Mouse (Mus musculus) midbrain, embryonic 16.5 days (tissue): ENCODE measurements around the gene A430005L14Rik. TPM values are rescaled to one million over a fixed set of nuclear protein-coding genes. Genes with fewer than 3 reads are reported as not detected.

ENCODE experiments used
- ATAC-seq: fragments of 200-750 bp; cut with Nextera tagmentation; 2 replicates; pipeline ENCODE4 v1.8.0; 2017; ENCODE audit warnings: moderate TSS enrichment
- H3K27ac ChIP-seq: fragments of 300-500 bp; sonication (generic); 2 replicates; pipeline ENCODE4 v1.5.1; 2014; ENCODE audit warnings: mild to moderate bottlenecking, low read length, mixed read lengths
- H3K27me3 ChIP-seq: fragments of 300-500 bp; sonication (generic); 2 replicates; pipeline ENCODE4 v1.6.1; 2014; ENCODE audit warnings: low read depth, low read length, mixed read lengths; ENCODE audit not compliant: control insufficient read depth, insufficient read depth
- H3K36me3 ChIP-seq: fragments of 300-500 bp; sonication (generic); 2 replicates; pipeline ENCODE4 v1.6.1; 2014; ENCODE audit warnings: mild to moderate bottlenecking, low read length, moderate library complexity, mixed read lengths; ENCODE audit not compliant: control insufficient read depth, insufficient read depth
- H3K4me1 ChIP-seq: fragments of 300-500 bp; sonication (generic); 2 replicates; pipeline ENCODE4 v1.6.1; 2014; ENCODE audit warnings: mild to moderate bottlenecking, low read length, mixed read lengths; ENCODE audit not compliant: control insufficient read depth, insufficient read depth
- H3K4me2 ChIP-seq: fragments of 300-500 bp; sonication (generic); 2 replicates; pipeline ENCODE4 v1.6.1; 2014; ENCODE audit warnings: mild to moderate bottlenecking, low read length, mixed read lengths
- H3K4me3 ChIP-seq: fragments of 300-500 bp; sonication (generic); 2 replicates; pipeline ENCODE4 v1.5.1; 2014; ENCODE audit warnings: low read depth, mild to moderate bottlenecking, low read length, moderate library complexity, mixed read lengths
- H3K9ac ChIP-seq: fragments of 300-500 bp; sonication (generic); 2 replicates; pipeline ENCODE4 v1.6.1; 2014; ENCODE audit warnings: low read depth, low read length, mixed read lengths
- H3K9me3 ChIP-seq: fragments of 300-500 bp; sonication (generic); replicated peaks from 2 replicates; pipeline ENCODE4 v1.6.1; 2014; ENCODE audit warnings: mild to moderate bottlenecking, low read length, mixed read lengths; ENCODE audit not compliant: control insufficient read depth, poor library complexity, severe bottlenecking
- WGBS: fragments of 180-500 bp; shearing (Covaris S2); extraction: QIAGEN DNeasy Blood & Tissue Kit; methylation state at CpG from one replicate; pipeline ENCODE4 v1.1.7; 2014; 5-methylcytosine and 5-hydroxymethylcytosine counted together
- polyA plus RNA-seq: library from polyadenylated mRNA; unstranded; fragments of >200 nt; fragmentation: Nextera tagmentation; extraction: Ambion mirVana; gene quantifications from 2 replicates; pipeline ENCODE4 v1.2.1, GENCODE M21; 2015

Gene A430005L14Rik
- polyA plus RNA-seq, 1 experiment from 2014 or later, result 55.5 TPM

DNA sequence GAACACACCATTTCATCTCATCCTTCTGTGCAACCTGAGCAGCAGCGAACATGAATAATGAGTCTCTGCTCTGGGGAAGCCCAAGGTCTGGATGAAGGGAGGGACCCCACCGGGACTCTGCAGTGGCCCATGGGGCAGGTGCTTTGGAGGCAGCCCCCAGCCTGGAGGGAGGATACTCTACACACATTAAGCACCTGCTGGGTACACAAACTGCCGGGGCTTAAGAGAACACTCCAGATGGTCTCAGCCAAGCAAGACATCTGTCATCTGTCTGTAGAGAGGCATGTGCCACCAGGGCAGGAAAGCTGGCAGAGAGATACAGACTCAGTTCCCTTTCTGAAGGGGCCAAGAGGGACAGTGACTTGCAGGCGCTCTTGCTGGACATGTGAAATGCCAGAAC, 27.1 kb upstream of the A430005L14Rik start:
- 57% methylated on average over 4 of the region's 4 CpGs for WGBS
- ATAC-seq, result no peak
- H3K27me3 ChIP-seq, result peaks cover 5% of the 10 kb centered on the region

DNA sequence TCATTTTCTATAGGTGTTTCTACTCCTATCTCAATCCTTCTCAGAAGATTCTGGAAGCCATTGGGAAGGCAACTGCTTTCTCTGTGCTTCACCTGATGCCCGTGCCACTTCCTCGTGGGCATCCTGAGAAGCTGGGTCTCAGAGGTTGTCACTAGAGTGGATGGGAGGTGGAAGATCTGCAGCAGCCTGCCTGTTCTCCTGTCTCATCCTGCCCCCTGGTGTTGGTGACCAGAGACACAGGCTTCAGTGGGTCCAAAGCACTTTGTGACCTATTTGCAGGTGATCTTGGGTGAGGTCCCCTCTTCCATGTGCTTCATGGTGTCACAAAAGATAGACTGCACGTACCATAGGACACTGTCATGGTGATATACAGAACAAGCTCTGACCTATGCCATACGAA, 13.8 kb upstream of the A430005L14Rik start:
- H3K4me2 ChIP-seq, result no peak overlapping the region
- peak; percentile 60; the same call in 1 of the 2 replicates for ATAC-seq
- H3K4me3 ChIP-seq, result no peak overlapping the region
- H3K9me3 ChIP-seq, result no peaks in the 10 kb centered on the region
- 48% methylated on average over 4 of the region's 4 CpGs for WGBS
- H3K36me3 ChIP-seq, result no peaks in the 10 kb centered on the region
- no peaks in the 10 kb centered on the region; the same call in 1 of the 2 replicates for H3K4me1 ChIP-seq
- H3K9ac ChIP-seq, result no peak overlapping the region
- H3K27me3 ChIP-seq, result peaks cover 23% of the 10 kb centered on the region
- H3K27ac ChIP-seq, result no peak overlapping the region

More for the DNA sequence above, 27.1 kb upstream of the A430005L14Rik start:
- peaks cover 3% of the 10 kb centered on the region; the same call in 1 of the 2 replicates for H3K4me1 ChIP-seq
- no peaks in the 10 kb centered on the region for H3K9me3 ChIP-seq
- no peak overlapping the region for H3K4me3 ChIP-seq
- no peaks in the 10 kb centered on the region for H3K36me3 ChIP-seq
- no peak overlapping the region for H3K9ac ChIP-seq
- H3K4me2 ChIP-seq, result no peak overlapping the region
- H3K27ac ChIP-seq, result no peak overlapping the region

DNA sequence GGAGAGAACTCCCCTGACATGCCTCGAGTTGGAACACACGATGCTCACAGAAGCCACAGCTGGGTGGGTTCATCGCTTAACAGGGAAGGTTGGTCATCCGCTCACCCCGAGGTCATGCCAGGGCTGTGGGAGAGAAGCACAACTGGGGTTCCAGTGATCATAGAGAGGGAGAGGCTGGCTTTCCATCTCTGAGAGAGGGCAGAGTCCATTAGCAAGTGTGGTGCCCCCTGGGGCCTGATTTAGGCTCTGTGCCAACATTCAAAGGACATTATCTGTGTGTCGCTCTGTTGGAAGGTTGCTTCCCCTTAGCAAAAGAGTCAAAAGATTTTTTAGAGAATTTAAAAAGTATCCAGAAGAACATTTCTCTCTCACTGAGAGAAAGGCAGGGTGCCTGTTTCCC, 12.8 kb upstream of the A430005L14Rik start:
- no peaks in the 10 kb centered on the region; the same call in 1 of the 2 replicates for H3K4me1 ChIP-seq
- WGBS, result 43% methylated on average over 6 of the region's 6 CpGs
- no peaks in the 10 kb centered on the region for H3K9me3 ChIP-seq
- H3K9ac ChIP-seq, result no peak overlapping the region
- no peak overlapping the region for H3K4me2 ChIP-seq
- no peak overlapping the region for H3K4me3 ChIP-seq
- peaks cover 27% of the 10 kb centered on the region for H3K27me3 ChIP-seq
- ATAC-seq, result no peak
- no peaks in the 10 kb centered on the region for H3K36me3 ChIP-seq
- H3K27ac ChIP-seq, result no peak overlapping the region

DNA sequence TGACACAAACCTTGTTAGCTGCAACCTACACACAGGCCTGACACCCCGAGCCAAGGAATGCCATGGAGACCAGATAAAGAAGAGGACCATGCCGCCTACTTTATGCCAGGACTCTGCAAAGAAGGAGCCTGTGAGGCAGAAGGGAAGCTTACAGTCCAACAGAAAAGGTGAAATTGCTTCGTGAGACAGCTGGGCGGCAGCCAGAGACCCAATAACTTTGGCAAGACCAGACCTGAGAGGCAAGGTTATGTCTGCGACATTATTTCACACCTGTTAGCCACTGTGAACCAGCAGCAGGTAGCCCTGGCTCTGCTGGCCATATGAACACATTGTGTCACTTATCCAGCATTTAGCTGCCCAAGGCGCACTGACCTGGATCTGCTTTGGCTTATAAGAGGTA, 11.3 kb upstream of the A430005L14Rik start:
- no peak overlapping the region for H3K4me2 ChIP-seq
- H3K36me3 ChIP-seq, result no peaks in the 10 kb centered on the region
- H3K27ac ChIP-seq, result no peak overlapping the region
- no peaks in the 10 kb centered on the region; the same call in 1 of the 2 replicates for H3K4me1 ChIP-seq
- no peak for ATAC-seq
- H3K9ac ChIP-seq, result no peak overlapping the region
- no peaks in the 10 kb centered on the region for H3K9me3 ChIP-seq
- no peak overlapping the region for H3K4me3 ChIP-seq
- 89% methylated on average over 6 of the region's 6 CpGs for WGBS
- H3K27me3 ChIP-seq, result peaks cover 21% of the 10 kb centered on the region

GRCm38 (mm10) chr4:153950372-153950771, 6.7 kb upstream of the A430005L14Rik start:
- peak overlapping the region; percentile 9; the same call in 1 of the 2 replicates for H3K4me2 ChIP-seq
- no peak overlapping the region for H3K9ac ChIP-seq
- peaks cover 20% of the 10 kb centered on the region for H3K27me3 ChIP-seq
- H3K9me3 ChIP-seq, result no peaks in the 10 kb centered on the region
- 62% methylated on average over 2 of the region's 2 CpGs for WGBS
- no peak overlapping the region for H3K4me3 ChIP-seq
- no peak for ATAC-seq
- H3K27ac ChIP-seq, result no peak overlapping the region
- H3K4me1 ChIP-seq, result no peaks in the 10 kb centered on the region
- no peaks in the 10 kb centered on the region for H3K36me3 ChIP-seq

- no peaks in the 10 kb centered on the region for H3K36me3 ChIP-seq
- no peak overlapping the region for H3K27ac ChIP-seq
- 56% methylated on average over 3 of the region's 3 CpGs for WGBS
- H3K4me1 ChIP-seq, result no peaks in the 10 kb centered on the region
- H3K9ac ChIP-seq, result no peak overlapping the region
- peaks cover 17% of the 10 kb centered on the region for H3K27me3 ChIP-seq
- no peak overlapping the region for H3K4me3 ChIP-seq
- peak overlapping the region; percentile 9; the same call in 1 of the 2 replicates for H3K4me2 ChIP-seq
- no peaks in the 10 kb centered on the region for H3K9me3 ChIP-seq
- no peak for ATAC-seq
These were observed 5.9 kb upstream of the A430005L14Rik start for GRCm38 (mm10) chr4:153951150-153951549.

GRCm38 (mm10) chr4:153951692-153952091, 5.3 kb upstream of the A430005L14Rik start:
- Histone ChIP-seq H3K9me3 (no peaks in the 10 kb centered on the region), H3K36me3 (no peaks in the 10 kb centered on the region), H3K4me2 (no peak overlapping the region), H3K4me1 (no peaks in the 10 kb centered on the region), H3K27ac (no peak overlapping the region), H3K27me3 (peaks cover 15% of the 10 kb centered on the region), H3K9ac (no peak overlapping the region), H3K4me3 (no peak overlapping the region)
- no peak for ATAC-seq
- WGBS, result 19% methylated on average over 5 of the region's 5 CpGs

DNA sequence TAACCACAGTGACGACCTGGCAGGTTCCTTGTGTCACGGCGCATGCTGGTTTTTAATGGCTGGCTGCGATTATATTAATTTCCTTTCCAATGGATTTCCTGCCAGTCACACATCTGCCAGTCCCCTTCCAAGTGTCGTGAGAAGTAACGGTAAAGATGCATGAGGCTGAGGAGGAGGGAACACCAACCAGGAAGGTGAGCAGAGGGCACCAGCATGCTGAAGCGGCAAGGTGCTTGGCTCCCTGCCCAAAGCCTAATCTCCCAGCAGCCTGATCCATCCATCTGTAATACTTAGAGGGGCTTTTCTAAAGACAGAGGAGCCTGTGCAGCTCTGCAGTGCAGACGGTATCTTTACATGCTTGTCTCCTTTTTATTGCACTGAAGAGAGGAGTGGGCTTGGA, 1.4 kb upstream of the A430005L14Rik start:
- Histone ChIP-seq H3K9ac (no peak overlapping the region), H3K36me3 (peaks cover 5% of the 10 kb centered on the region), H3K9me3 (no peaks in the 10 kb centered on the region), H3K27ac (no peak overlapping the region), H3K4me2 (no peak overlapping the region), H3K4me3 (no peak overlapping the region), H3K27me3 (0 out of 2 replicates have a peak, but pooled peaks cover 2% of the 10 kb centered on the region), H3K4me1 (peaks cover 11% of the 10 kb centered on the region)
- no peak for ATAC-seq
- 71% methylated on average over 8 of the region's 8 CpGs for WGBS

- Histone ChIP-seq H3K27me3 (0 out of 2 replicates have a peak, but pooled peaks cover 2% of the 10 kb centered on the region), H3K4me3 (peak overlapping the region; percentile 82), H3K36me3 (peaks cover 22% of the 10 kb centered on the region), H3K4me2 (peak overlapping the region; percentile 95), H3K27ac (peak overlapping the region; percentile 75), H3K9me3 (no peaks in the 10 kb centered on the region), H3K4me1 (peaks cover 11% of the 10 kb centered on the region), H3K9ac (peak overlapping the region; percentile 90)
- under 1% methylated on average over 36 of the region's 37 CpGs for WGBS
- ATAC-seq, result peak; percentile 71
These were observed 610 bp downstream of the A430005L14Rik start for GRCm38 (mm10) chr4:153957444-153958250.
